Mouse (Mus musculus) heart, postnatal 10 days (tissue): Measurements from ENCODE around the gene Gas6. TPM values are rescaled to one million over a fixed set of nuclear protein-coding genes. Genes with fewer than 3 reads are reported as not detected.

Source experiments
- DNase-seq, 2 experiments: peaks; one replicate each; pipeline ENCODE4 v3.0.0; 2021
- intact Hi-C: fragments of 180-260 bp; cut with DNase I; formaldehyde crosslinking; loops from one replicate; pipeline ENCODE4 v1.15.1; 2025
- total RNA-seq, 2 experiments: library from RNA; stranded (reverse); gene quantifications; 2 replicates each; pipeline ENCODE4 v1.2.3; 2021

Gas6 gene
- total RNA-seq, 2 experiments from 2014 or later, result 135 to 143 TPM

- intact Hi-C loops, result no loop called here
- no peak for DNase-seq
Measured at GRCm38 (mm10) chr8:13466989-13467388, 27.3 kb downstream of the Gas6 start.

- intact Hi-C loops, result no loop called here
- no peak for DNase-seq
Measured at GRCm38 (mm10) chr8:13465324-13465723, 29.0 kb downstream of the Gas6 start.

GRCm38 (mm10) chr8:13462392-13462791 is 31.9 kb downstream of the Gas6 start:
- DNase-seq, result peak; percentile 43 to 48
- intact Hi-C loops, result loop anchor here (1.0 kb wide), 1 partner anchor 51 kb away; no protein-coding TSS in a partner anchor

GRCm38 (mm10) chr8:13461843-13462242 is 32.4 kb downstream of the Gas6 start:
- DNase-seq, result peak; percentile 75 to 86
- intact Hi-C loops, result loop anchor here (1.0 kb wide), 1 partner anchor 51 kb away; no protein-coding TSS in a partner anchor

- no peak for DNase-seq
- intact Hi-C loops, result no loop called here
Measured at GRCm38 (mm10) chr8:13461085-13461765, 33.1 kb downstream of the Gas6 start.

- no peak for DNase-seq
- intact Hi-C loops, result loop anchor here (5.0 kb wide), 1 partner anchor 293 kb away; no protein-coding TSS in a partner anchor
Measured at GRCm38 (mm10) chr8:13459431-13459830, 34.9 kb downstream of the Gas6 start.

GRCm38 (mm10) chr8:13455295-13455694 is 39.0 kb downstream of the Gas6 start:
- intact Hi-C loops, result loop anchor here (1.0 to 5.0 kb wide), 2 partner anchors 93 to 297 kb away; no protein-coding TSS in a partner anchor

GRCm38 (mm10) chr8:13454341-13455113 is 39.8 kb downstream of the Gas6 start:
- intact Hi-C loops, result loop anchor here (1.0 to 5.0 kb wide), 2 partner anchors 94 to 298 kb away; no protein-coding TSS in a partner anchor
- no peak for DNase-seq

More at GRCm38 (mm10) chr8:13455295-13455694, 39.0 kb downstream of the Gas6 start:
- DNase-seq, result peak; percentile 71 to 81

GRCm38 (mm10) chr8:13451747-13452277 is 42.5 kb downstream of the Gas6 start:
- no peak for DNase-seq
- intact Hi-C loops, result no loop called here

- intact Hi-C loops, result no loop called here
- DNase-seq, result peak; percentile 39 to 73
Measured at GRCm38 (mm10) chr8:13448145-13448544, 46.1 kb downstream of the Gas6 start.

- intact Hi-C loops, result no loop called here
- no peak for DNase-seq
Measured at GRCm38 (mm10) chr8:13446456-13446855, 47.8 kb downstream of the Gas6 start.

GRCm38 (mm10) chr8:13442152-13442551 is 52.1 kb downstream of the Gas6 start:
- intact Hi-C loops, result no loop called here
- DNase-seq, result no peak

GRCm38 (mm10) chr8:13437531-13437930 is 56.8 kb downstream of the Gas6 start:
- no peak for DNase-seq
- intact Hi-C loops, result no loop called here

GRCm38 (mm10) chr8:13436052-13436451 is 58.2 kb downstream of the Gas6 start:
- intact Hi-C loops, result no loop called here
- DNase-seq, result no peak

- intact Hi-C loops, result loop anchor here (2.0 kb wide), 1 partner anchor 20 kb away; no protein-coding TSS in a partner anchor
- no peak for DNase-seq
Measured at GRCm38 (mm10) chr8:13434889-13435288, 59.4 kb downstream of the Gas6 start, which contains the start of gene Tmem255b. Tmem255b (plus strand) TSS chr8:13435189.

GRCm38 (mm10) chr8:13433130-13433529 is 61.2 kb downstream of the Gas6 start:
- intact Hi-C loops, result no loop called here

GRCm38 (mm10) chr8:13430866-13431265 is 63.4 kb downstream of the Gas6 start:
- intact Hi-C loops, result no loop called here

More at GRCm38 (mm10) chr8:13433130-13433529, 61.2 kb downstream of the Gas6 start:
- no peak for DNase-seq

GRCm38 (mm10) chr8:13430412-13430811 is 63.9 kb downstream of the Gas6 start:
- no peak for DNase-seq
- intact Hi-C loops, result no loop called here

More at GRCm38 (mm10) chr8:13430866-13431265, 63.4 kb downstream of the Gas6 start:
- no peak for DNase-seq

- no peak for DNase-seq
- intact Hi-C loops, result no loop called here
Measured at GRCm38 (mm10) chr8:13428156-13428555, 66.1 kb downstream of the Gas6 start.

GRCm38 (mm10) chr8:13427351-13427750 is 66.9 kb downstream of the Gas6 start:
- peak; percentile 25 to 36 for DNase-seq
- intact Hi-C loops, result no loop called here

- no peak for DNase-seq
- intact Hi-C loops, result no loop called here
Measured at GRCm38 (mm10) chr8:13420970-13421369, 73.3 kb downstream of the Gas6 start.
